Mouse (Mus musculus): Measurements from ENCODE around the gene Agtrap. TPM values are rescaled to one million over a fixed set of nuclear protein-coding genes. Genes with fewer than 3 reads are reported as not detected.

Agtrap gene
- polyA plus RNA-seq (2015; fragmentation: Illumina TruSeq; extraction: RNeasy Lipid Tissue Mini Kit (QIAGEN cat#74804); ENCODE audit: insufficient read depth, low read depth, low replicate concordance), result 11.2 TPM

GRCm38 (mm10) chr4:148087907-148088527, at the start of gene Agtrap:
Agtrap (minus strand) TSS chr4:148088031.

GRCm38 (mm10) chr4:148130561-148131413, 43.0 kb upstream of the Agtrap start, which contains the start of gene Draxin:
Draxin (minus strand) TSS chr4:148130698.

GRCm38 (mm10) chr4:148130133-148130532, 42.3 kb upstream of the Agtrap start, which contains the start of gene Mad2l2:
Mad2l2 (plus strand) TSS chr4:148130384.

DNA sequence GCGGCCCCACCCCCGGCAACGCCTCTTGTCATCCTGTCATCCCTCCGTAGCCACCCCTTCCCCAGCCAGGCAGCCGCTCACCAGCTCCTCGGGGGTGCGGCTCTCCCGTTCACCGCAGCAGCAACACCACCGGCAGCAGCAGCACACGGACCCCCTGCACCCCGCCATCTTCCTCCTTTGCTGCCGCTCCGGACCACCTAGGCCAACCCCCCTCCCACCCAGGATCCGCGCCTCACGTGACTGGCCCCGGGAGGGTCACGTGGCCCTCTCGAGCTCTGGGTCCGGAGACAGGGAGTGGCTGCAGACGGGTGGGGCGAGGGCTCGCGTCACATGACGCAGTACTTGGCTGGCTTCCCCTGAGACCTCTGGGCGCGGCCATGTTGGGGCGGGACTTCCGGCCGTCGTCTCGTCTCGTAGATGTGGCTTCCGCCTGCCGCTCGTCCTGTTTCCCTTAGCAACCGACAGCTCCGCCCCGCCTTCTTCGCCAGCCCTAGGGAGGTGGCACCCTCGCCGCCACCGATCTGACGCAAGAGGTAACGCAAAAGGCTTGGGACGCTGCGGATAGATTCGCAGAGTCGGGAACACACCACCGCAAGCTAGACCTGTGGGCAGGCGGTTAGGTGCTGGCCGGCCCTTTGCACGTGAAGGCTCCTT, 49.1 kb downstream of the Agtrap start, which contains the start of the genes Clcn6 and Mthfr:
Gene Clcn6, minus strand, starts transcription at position 222 of the 654 bp plus-strand sequence.
Gene Mthfr, plus strand, starts transcription at position 478 of the 654 bp plus-strand sequence.

Other genes with a start within 250 kb of the Agtrap start
- gene Zfp933, start 239.7 kb downstream of the Agtrap start, polyA plus RNA-seq (2015; fragmentation: Illumina TruSeq; extraction: RNeasy Lipid Tissue Mini Kit (QIAGEN cat#74804); ENCODE audit: insufficient read depth, low read depth, low replicate concordance), result 2.1 TPM
- 26.2 TPM for gene Miip, start 219.2 kb downstream of the Agtrap start, polyA plus RNA-seq (2015; fragmentation: Illumina TruSeq; extraction: RNeasy Lipid Tissue Mini Kit (QIAGEN cat#74804); ENCODE audit: insufficient read depth, low read depth, low replicate concordance)
- 1.4 TPM for gene Fv1, start 219.1 kb downstream of the Agtrap start, polyA plus RNA-seq (2015; fragmentation: Illumina TruSeq; extraction: RNeasy Lipid Tissue Mini Kit (QIAGEN cat#74804); ENCODE audit: insufficient read depth, low read depth, low replicate concordance)
- gene Mfn2, start 183.3 kb downstream of the Agtrap start, polyA plus RNA-seq (2015; fragmentation: Illumina TruSeq; extraction: RNeasy Lipid Tissue Mini Kit (QIAGEN cat#74804); ENCODE audit: insufficient read depth, low read depth, low replicate concordance), result 8.5 TPM
- 12.8 TPM for gene Plod1, start 151.3 kb downstream of the Agtrap start, polyA plus RNA-seq (2015; fragmentation: Illumina TruSeq; extraction: RNeasy Lipid Tissue Mini Kit (QIAGEN cat#74804); ENCODE audit: insufficient read depth, low read depth, low replicate concordance)
- 7.1 TPM for gene 2510039O18Rik, start 147.1 kb downstream of the Agtrap start, polyA plus RNA-seq (2015; fragmentation: Illumina TruSeq; extraction: RNeasy Lipid Tissue Mini Kit (QIAGEN cat#74804); ENCODE audit: insufficient read depth, low read depth, low replicate concordance)
- gene Nppb, start 102.2 kb downstream of the Agtrap start, polyA plus RNA-seq (2015; fragmentation: Illumina TruSeq; extraction: RNeasy Lipid Tissue Mini Kit (QIAGEN cat#74804); ENCODE audit: insufficient read depth, low read depth, low replicate concordance), result not detected
- not detected for gene Nppa, start 87.3 kb downstream of the Agtrap start, polyA plus RNA-seq (2015; fragmentation: Illumina TruSeq; extraction: RNeasy Lipid Tissue Mini Kit (QIAGEN cat#74804); ENCODE audit: insufficient read depth, low read depth, low replicate concordance)
- gene Clcn6, start 49.2 kb downstream of the Agtrap start, polyA plus RNA-seq (2015; fragmentation: Illumina TruSeq; extraction: RNeasy Lipid Tissue Mini Kit (QIAGEN cat#74804); ENCODE audit: insufficient read depth, low read depth, low replicate concordance), result 2.5 TPM
- gene Mthfr, start 49.0 kb downstream of the Agtrap start, polyA plus RNA-seq (2015; fragmentation: Illumina TruSeq; extraction: RNeasy Lipid Tissue Mini Kit (QIAGEN cat#74804); ENCODE audit: insufficient read depth, low read depth, low replicate concordance), result 21.1 TPM
- 2.2 TPM for gene Mad2l2, start 42.4 kb upstream of the Agtrap start, polyA plus RNA-seq (2015; fragmentation: Illumina TruSeq; extraction: RNeasy Lipid Tissue Mini Kit (QIAGEN cat#74804); ENCODE audit: insufficient read depth, low read depth, low replicate concordance)
- gene Draxin, start 42.7 kb upstream of the Agtrap start, polyA plus RNA-seq (2015; fragmentation: Illumina TruSeq; extraction: RNeasy Lipid Tissue Mini Kit (QIAGEN cat#74804); ENCODE audit: insufficient read depth, low read depth, low replicate concordance), result not detected
- 10.4 TPM for gene Fbxo6, start 64.1 kb upstream of the Agtrap start, polyA plus RNA-seq (2015; fragmentation: Illumina TruSeq; extraction: RNeasy Lipid Tissue Mini Kit (QIAGEN cat#74804); ENCODE audit: insufficient read depth, low read depth, low replicate concordance)
- 3.0 TPM for gene Fbxo44, start 72.5 kb upstream of the Agtrap start, polyA plus RNA-seq (2015; fragmentation: Illumina TruSeq; extraction: RNeasy Lipid Tissue Mini Kit (QIAGEN cat#74804); ENCODE audit: insufficient read depth, low read depth, low replicate concordance)
- gene Fbxo2, start 72.6 kb upstream of the Agtrap start, polyA plus RNA-seq (2015; fragmentation: Illumina TruSeq; extraction: RNeasy Lipid Tissue Mini Kit (QIAGEN cat#74804); ENCODE audit: insufficient read depth, low read depth, low replicate concordance), result 1.3 TPM
- not detected for gene Disp3, start 199.9 kb upstream of the Agtrap start, polyA plus RNA-seq (2015; fragmentation: Illumina TruSeq; extraction: RNeasy Lipid Tissue Mini Kit (QIAGEN cat#74804); ENCODE audit: insufficient read depth, low read depth, low replicate concordance)